Mouse (Mus musculus): ENCODE measurements around the gene Svopl. TPM values are rescaled to one million over a fixed set of nuclear protein-coding genes. Genes with fewer than 3 reads are reported as not detected.

Svopl gene
- total and polyA plus RNA-seq, 3 experiments, result not detected

DNA sequence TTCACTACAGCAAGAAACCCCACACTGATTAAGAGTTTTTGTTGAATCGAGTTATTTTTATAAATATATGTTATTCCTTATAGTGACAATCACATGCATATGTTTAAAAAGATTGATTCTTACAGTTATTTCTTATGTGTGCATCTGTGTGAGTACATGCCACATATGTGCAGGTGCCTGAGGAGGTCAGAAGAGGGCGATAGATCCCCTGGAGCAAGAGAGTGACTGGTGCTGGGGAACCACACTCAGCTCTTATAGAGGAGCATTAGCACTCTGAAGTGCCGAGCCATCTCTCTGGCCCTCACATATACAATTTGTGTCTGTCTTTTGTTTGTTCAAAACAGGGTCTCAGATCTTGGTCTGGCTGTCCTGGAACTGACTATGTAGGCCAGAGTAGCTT is 26.8 kb upstream of the Svopl start:
- H3K4me2 ChIP-seq (ENCODE audit: insufficient read depth, low read depth, poor library complexity, severe bottlenecking), result no peak overlapping the region
- peaks cover 8% of the 10 kb centered on the region for H3K9me3 ChIP-seq (replicated peaks; ENCODE audit: low read length)
- no peak for DNase-seq (ENCODE audit: extremely low read depth)
- H3K79me2 ChIP-seq (replicated peaks; ENCODE audit: control insufficient read depth, extremely low read depth, insufficient read depth, poor library complexity, severe bottlenecking), result no peaks in the 10 kb centered on the region
- in situ Hi-C loops (cut with MboI; ENCODE audit: low pct_ligation_motif_present, low pct_unique_long_range_greater_than_20kb, low sequenced_read_pairs), result no loop called here
- dilution Hi-C loops (cut with MboI; ENCODE audit: extremely low pct_ligation_motif_present, extremely low pct_unique_long_range_greater_than_20kb, low sequenced_read_pairs), result no loop called here
- TF ChIP-seq ZKSCAN1 (IDR thresholded peaks at IDR 0.05; ENCODE audit: borderline replicate concordance, low read depth, low read length) (no peak), USF1 (IDR thresholded peaks at IDR 0.05; ENCODE audit: low read depth, low read length) (no peak), ZC3H11A (IDR thresholded peaks at IDR 0.05; ENCODE audit: low read depth, low read length) (no peak), JUN (IDR thresholded peaks at IDR 0.05; ENCODE audit: insufficient read depth, low read depth, low read length) (no peak), MEF2A (IDR thresholded peaks at IDR 0.05; ENCODE audit: borderline replicate concordance, low read depth, low read length) (no peak), ZNF384 (IDR thresholded peaks at IDR 0.05; ENCODE audit: low read depth, low read length) (no peak), GABPA (IDR thresholded peaks at IDR 0.05; ENCODE audit: insufficient replicate concordance, low read depth, low read length) (no peak), RCOR1 (conservative IDR thresholded peaks at IDR 0.05; ENCODE audit: low read depth, low read length) (no peak), NRF1 (IDR thresholded peaks at IDR 0.05; ENCODE audit: low read depth, low read length) (no peak), ETS1 (conservative IDR thresholded peaks at IDR 0.05; ENCODE audit: low read depth, low read length) (no peak), POLR2A (IDR thresholded peaks at IDR 0.05; ENCODE audit: low read depth, low read length) (no peak), NELFE (IDR thresholded peaks at IDR 0.05; ENCODE audit: low read depth, low read length) (no peak), ZMIZ1 (IDR thresholded peaks at IDR 0.05; ENCODE audit: low read depth, low read length) (no peak), MYC (IDR thresholded peaks at IDR 0.05; ENCODE audit: low read depth, low read length) (no peak), MAZ (IDR thresholded peaks at IDR 0.05; ENCODE audit: low read depth, low read length) (no peak), MAX (IDR thresholded peaks at IDR 0.05; ENCODE audit: low read length) (no peak), UBTF (IDR thresholded peaks at IDR 0.05; ENCODE audit: low read depth, low read length) (no peak)
- no peaks in the 10 kb centered on the region for H3K27me3 ChIP-seq (replicated peaks)
- no peaks in the 10 kb centered on the region for H3K36me3 ChIP-seq (replicated peaks in 1 of 2; ENCODE audit: control insufficient read depth in 1 of 2, insufficient read depth in 1 of 2, low read length in 1 of 2)
- H3K9ac ChIP-seq (ENCODE audit: insufficient read depth, low read depth), result no peak overlapping the region
- no peak overlapping the region for H3K27ac ChIP-seq (ENCODE audit: insufficient read depth, low read depth)
- no peak overlapping the region for H3K4me3 ChIP-seq (replicated peaks in 1 of 3; ENCODE audit: low read depth in 2 of 3, low read length in 2 of 3, poor library complexity in 1 of 3)
- no peaks in the 10 kb centered on the region; a peak in 1 of 4 replicates for H3K4me1 ChIP-seq (ENCODE audit: control insufficient read depth in 1 of 2, insufficient read depth in 2 of 2)

DNA sequence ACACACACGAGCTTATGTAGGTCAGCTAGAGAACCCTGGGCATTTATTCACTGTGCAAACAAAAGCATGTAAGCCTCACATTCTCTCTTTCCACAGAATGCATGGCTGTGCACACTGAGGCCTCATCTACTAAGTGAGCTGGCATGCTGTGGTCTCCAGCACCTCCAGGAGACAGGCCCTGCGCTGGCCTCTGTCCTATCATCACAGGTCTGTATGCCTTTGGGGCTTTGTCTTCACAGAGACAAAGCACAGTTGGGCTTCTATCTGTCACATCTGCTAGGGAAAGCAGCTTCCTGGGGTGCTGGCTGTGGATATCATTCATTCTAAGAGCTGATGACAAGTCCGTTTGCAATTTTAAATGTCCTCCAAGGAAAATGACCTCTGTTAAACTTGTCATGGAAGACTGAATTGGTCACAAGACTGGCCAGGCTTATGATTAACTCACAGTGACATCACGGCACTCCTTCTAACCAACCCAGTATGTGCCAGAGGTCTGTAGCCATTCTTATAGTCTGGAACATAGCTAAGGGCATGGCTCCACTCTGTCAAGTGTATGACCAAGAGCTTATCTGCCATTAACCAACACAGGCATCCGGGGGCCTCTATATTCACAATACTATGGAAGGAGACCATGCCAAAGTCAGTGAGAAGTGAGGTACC is 25.5 kb upstream of the Svopl start:
- Histone ChIP-seq H3K9me3 (replicated peaks; ENCODE audit: low read length) (peaks cover 8% of the 10 kb centered on the region), H3K27me3 (replicated peaks) (no peaks in the 10 kb centered on the region), H3K4me2 (ENCODE audit: insufficient read depth, low read depth, poor library complexity, severe bottlenecking) (no peak overlapping the region), H3K36me3 (replicated peaks in 1 of 2; ENCODE audit: control insufficient read depth in 1 of 2, insufficient read depth in 1 of 2, low read length in 1 of 2) (no peaks in the 10 kb centered on the region), H3K79me2 (replicated peaks; ENCODE audit: control insufficient read depth, extremely low read depth, insufficient read depth, poor library complexity, severe bottlenecking) (no peaks in the 10 kb centered on the region), H3K4me1 (ENCODE audit: control insufficient read depth in 1 of 2, insufficient read depth in 2 of 2) (no peaks in the 10 kb centered on the region), H3K4me3 (replicated peaks in 1 of 3; ENCODE audit: low read depth in 2 of 3, low read length in 2 of 3, poor library complexity in 1 of 3) (no peak overlapping the region), H3K9ac (ENCODE audit: insufficient read depth, low read depth) (no peak overlapping the region), H3K27ac (ENCODE audit: insufficient read depth, low read depth) (no peak overlapping the region)
- in situ Hi-C loops (cut with MboI; ENCODE audit: low pct_ligation_motif_present, low pct_unique_long_range_greater_than_20kb, low sequenced_read_pairs), result no loop called here
- TF ChIP-seq MAZ (IDR thresholded peaks at IDR 0.05; ENCODE audit: low read depth, low read length) (no peak), ZNF384 (IDR thresholded peaks at IDR 0.05; ENCODE audit: low read depth, low read length) (no peak), HCFC1 (IDR thresholded peaks at IDR 0.05; ENCODE audit: low read depth, low read length) (no peak), MEF2A (IDR thresholded peaks at IDR 0.05; ENCODE audit: borderline replicate concordance, low read depth, low read length) (no peak), BHLHE40 (IDR thresholded peaks at IDR 0.05; ENCODE audit: low read depth, low read length) (no peak), ELF1 (IDR thresholded peaks at IDR 0.05; ENCODE audit: low read depth, low read length) (no peak), ZC3H11A (IDR thresholded peaks at IDR 0.05; ENCODE audit: low read depth, low read length) (no peak), CTCF (conservative IDR thresholded peaks at IDR 0.05 in 1 of 2, IDR thresholded peaks at IDR 0.05 in 1 of 2; ENCODE audit: low read depth in 2 of 2, low read length in 2 of 2) (no peak), GABPA (IDR thresholded peaks at IDR 0.05; ENCODE audit: insufficient replicate concordance, low read depth, low read length) (no peak), IRF4 (IDR thresholded peaks at IDR 0.05; ENCODE audit: low read depth, low read length) (no peak), ZKSCAN1 (IDR thresholded peaks at IDR 0.05; ENCODE audit: borderline replicate concordance, low read depth, low read length) (no peak), JUN (IDR thresholded peaks at IDR 0.05; ENCODE audit: insufficient read depth, low read depth, low read length) (no peak), ETS1 (conservative IDR thresholded peaks at IDR 0.05; ENCODE audit: low read depth, low read length) (no peak), TBP (conservative IDR thresholded peaks at IDR 0.05; ENCODE audit: low read depth, low read length) (no peak)
- dilution Hi-C loops (cut with MboI; ENCODE audit: extremely low pct_ligation_motif_present, extremely low pct_unique_long_range_greater_than_20kb, low sequenced_read_pairs), result no loop called here
- DNase-seq (ENCODE audit: extremely low read depth), result no peak

Measured in CH12.LX (cell line).